Mouse (Mus musculus) kidney, adult 2 months (tissue): ENCODE results near the gene Scp2d1. TPM values are rescaled to one million over a fixed set of nuclear protein-coding genes. Genes with fewer than 3 reads are reported as not detected.
"Not testable (repeated sequence)": the region's sequence is repeated elsewhere in the genome, so short reads cannot be mapped to it uniquely, and the experiment has no call there.

Source experiments
- DNase-seq: peaks from one replicate; pipeline ENCODE4 v3.0.0; 2021
- H3K27ac ChIP-seq: fragments of 200-500 bp; 2 replicates; pipeline ENCODE4 v1.5.1; 2012; ENCODE audit warnings: low read depth, low read length, control low read depth, inconsistent platforms; ENCODE audit not compliant: insufficient read depth
- H3K27me3 ChIP-seq: fragments of 200-500 bp; replicated peaks from 2 replicates; pipeline ENCODE4 v1.6.1; 2012; ENCODE audit warnings: mild to moderate bottlenecking, moderate library complexity, low read length, inconsistent platforms; ENCODE audit not compliant: control insufficient read depth, insufficient read depth
- H3K36me3 ChIP-seq: fragments of 200-500 bp; 2 replicates; pipeline ENCODE4 v1.6.1; 2012; ENCODE audit warnings: mild to moderate bottlenecking, moderate library complexity, low read length, inconsistent platforms; ENCODE audit not compliant: control insufficient read depth, insufficient read depth
- H3K4me1 ChIP-seq: fragments of 200-500 bp; 2 replicates; pipeline ENCODE4 v1.6.1; 2011; ENCODE audit warnings: low read length; ENCODE audit not compliant: control insufficient read depth, insufficient read depth
- H3K4me3 ChIP-seq: fragments of 200-500 bp; 2 replicates; pipeline ENCODE4 v1.5.1; 2011; ENCODE audit warnings: mild to moderate bottlenecking, low read depth, low read length, control low read depth; ENCODE audit not compliant: insufficient read depth
- CTCF ChIP-seq: fragments of 200-500 bp; conservative IDR thresholded peaks from 2 replicates; pipeline ENCODE4 v1.5.1; 2011; ENCODE audit warnings: low read depth, mild to moderate bottlenecking, control low read depth, low read length, moderate library complexity, mixed read lengths; ENCODE audit not compliant: insufficient read depth, insufficient read length
- POLR2A ChIP-seq: fragments of 200-500 bp; IDR thresholded peaks from one replicate; pipeline ENCODE4 v1.6.1; 2011; ENCODE audit warnings: low read depth, low read length, control low read depth
- whole genome bisulfite sequencing: fragments of 180-500 bp; shearing (Covaris S2); methylation state at CpG from one replicate; pipeline ENCODE4 v1.1.7; 2018; 5-methylcytosine and 5-hydroxymethylcytosine counted together
- polyA plus RNA-seq: library from polyadenylated mRNA; depleted of rRNA; stranded (reverse); fragments of >200 nt; gene quantifications from 2 replicates; pipeline ENCODE4 v1.2.3, GENCODE M21; 2012; rRNA removed

The Scp2d1 gene
- not detected in 2 replicates for polyA plus RNA-seq

GRCm38 (mm10) chr2:144823356-144823755 is at the start of gene Scp2d1:
Gene Scp2d1, plus strand, starts transcription at chr2:144823656.
- H3K4me3 ChIP-seq, H3K4me1 ChIP-seq, H3K27ac ChIP-seq, H3K27me3 ChIP-seq, DNase-seq, H3K36me3 ChIP-seq: not testable (repeated sequence)
- WGBS, result 88% methylated on average over 6 of the region's 6 CpGs

- WGBS, result 71% methylated on average over 8 of the region's 8 CpGs
These were observed 48.8 kb upstream of the Scp2d1 start for GRCm38 (mm10) chr2:144774636-144775160.

GRCm38 (mm10) chr2:144775626-144776025 is 47.8 kb upstream of the Scp2d1 start:
- no peak for DNase-seq
- TF ChIP-seq POLR2A, result no peak
- no peak for TF ChIP-seq CTCF
- no peaks in the 10 kb centered on the region for H3K36me3 ChIP-seq
- H3K4me3 ChIP-seq, result no peak overlapping the region
- H3K27ac ChIP-seq, result no peak overlapping the region
- 94% methylated on average over 4 of the region's 4 CpGs for WGBS
- no peaks in the 10 kb centered on the region for H3K4me1 ChIP-seq
- H3K27me3 ChIP-seq, result no peaks in the 10 kb centered on the region

More at GRCm38 (mm10) chr2:144774636-144775160, 48.8 kb upstream of the Scp2d1 start:
- no peaks in the 10 kb centered on the region for H3K27me3 ChIP-seq
- no peaks in the 10 kb centered on the region for H3K4me1 ChIP-seq
- no peak for DNase-seq
- H3K36me3 ChIP-seq, result no peaks in the 10 kb centered on the region
- TF ChIP-seq CTCF (no peak), POLR2A (no peak)
- no peak overlapping the region for H3K27ac ChIP-seq
- no peak overlapping the region for H3K4me3 ChIP-seq

- Histone ChIP-seq H3K4me3 (no peak overlapping the region), H3K27ac (no peak overlapping the region), H3K27me3 (0 out of 2 replicates have a peak, but pooled peaks cover 1% of the 10 kb centered on the region), H3K36me3 (no peaks in the 10 kb centered on the region), H3K4me1 (no peaks in the 10 kb centered on the region; the same call in 1 of the 2 replicates)
- DNase-seq, result no peak
- TF ChIP-seq POLR2A (no peak), CTCF (no peak)
- 82% methylated on average over 7 of the region's 7 CpGs for WGBS
These were observed 44.2 kb upstream of the Scp2d1 start for GRCm38 (mm10) chr2:144779263-144779662.

GRCm38 (mm10) chr2:144780731-144781130 is 42.7 kb upstream of the Scp2d1 start:
- Histone ChIP-seq H3K27ac (no peak overlapping the region), H3K4me3 (no peak overlapping the region), H3K27me3 (0 out of 2 replicates have a peak, but pooled peaks cover 1% of the 10 kb centered on the region), H3K4me1 (no peaks in the 10 kb centered on the region; the same call in 1 of the 2 replicates), H3K36me3 (no peaks in the 10 kb centered on the region)
- 28% methylated on average over 5 of the region's 5 CpGs for WGBS
- DNase-seq, result peak; percentile 66
- TF ChIP-seq CTCF, result no peak
- no peak for TF ChIP-seq POLR2A

- Histone ChIP-seq H3K4me1 (no peaks in the 10 kb centered on the region; the same call in 1 of the 2 replicates), H3K36me3 (no peaks in the 10 kb centered on the region), H3K27ac (no peak overlapping the region), H3K4me3 (no peak overlapping the region), H3K27me3 (0 out of 2 replicates have a peak, but pooled peaks cover 1% of the 10 kb centered on the region)
- DNase-seq, result peak; percentile 49
- no peak for TF ChIP-seq CTCF
- no peak for TF ChIP-seq POLR2A
- WGBS, result 43% methylated on average over 3 of the region's 3 CpGs
These were observed 41.6 kb upstream of the Scp2d1 start for GRCm38 (mm10) chr2:144781871-144782270.

- H3K4me1 ChIP-seq, result no peaks in the 10 kb centered on the region; the same call in 1 of the 2 replicates
- peak; percentile 57 for DNase-seq
- H3K4me3 ChIP-seq, result no peak overlapping the region
- 53% methylated on average over 4 of the region's 4 CpGs for WGBS
- 0 out of 2 replicates have a peak, but pooled peaks cover 1% of the 10 kb centered on the region for H3K27me3 ChIP-seq
- TF ChIP-seq CTCF (no peak), POLR2A (no peak)
- H3K27ac ChIP-seq, result no peak overlapping the region
- H3K36me3 ChIP-seq, result no peaks in the 10 kb centered on the region
These were observed 41.0 kb upstream of the Scp2d1 start for GRCm38 (mm10) chr2:144782481-144782880.
